In the genomic region with DNA sequence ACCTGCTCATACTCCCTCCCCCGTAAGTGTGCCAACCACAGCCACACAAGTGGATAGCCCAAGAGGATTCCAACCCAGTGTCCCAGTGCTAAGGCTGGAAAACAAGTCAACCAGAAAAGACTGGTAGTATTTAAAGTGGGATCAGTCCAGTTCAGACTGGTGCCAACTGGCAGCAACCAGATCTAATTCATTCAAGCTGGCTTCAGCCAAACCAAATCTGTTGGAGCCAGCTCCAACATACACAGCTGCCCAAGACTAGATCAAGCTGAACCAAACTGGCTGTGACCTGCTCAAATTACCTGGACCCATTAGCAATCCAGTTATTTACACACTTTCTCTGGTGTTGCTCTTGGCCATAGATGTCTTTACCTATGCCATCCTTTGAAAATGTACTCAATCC, we compare ENCODE assay signal across 26 mouse cellular contexts. TPM values are rescaled to one million over a fixed set of nuclear protein-coding genes. Genes with fewer than 3 reads are reported as not detected.
DNase-seq lines count a peak whose midpoint lies in the region; ATAC-seq and TF ChIP-seq lines count a peak whose summit lies in the region.
"Had no signal": no experiment of that assay in that cellular context is flagged by ENCODE, and none has a peak within 500 bp of the region (broad histone marks: within the 10 kb centered on the region; RNA-seq: fewer than 3 reads in every experiment).

No protein-coding gene starts in this region.

- no peak overlapping the region for H3K4me2 ChIP-seq in hindbrain, embryonic 16.5 days (ENCODE audit: low read length)
- no peak overlapping the region for H3K4me2 ChIP-seq in hindbrain, embryonic 11.5 days (replicated peaks; ENCODE audit: low read depth, low read length)
- H3K4me2 ChIP-seq: hindbrain, embryonic 15.5 days; neural tube, embryonic 15.5 days; stomach, embryonic 15.5 days had no signal

- H3K4me3 ChIP-seq in hindbrain, embryonic 16.5 days (ENCODE audit: low read length), result no peak overlapping the region
- no peak overlapping the region for H3K4me3 ChIP-seq in hindbrain, embryonic 11.5 days (ENCODE audit: low read depth, low read length)
- H3K4me3 ChIP-seq: erythroblast, embryonic 14.5 days; heart, embryonic 10.5 days; hindbrain, embryonic 15.5 days; neural tube, embryonic 15.5 days; stomach, embryonic 15.5 days had no signal

- H3K9ac ChIP-seq in hindbrain, embryonic 16.5 days (ENCODE audit: low read depth, low read length), result no peak overlapping the region; the same call in 1 of the 2 replicates
- no peak overlapping the region for H3K9ac ChIP-seq in hindbrain, embryonic 11.5 days (ENCODE audit: low read depth, low read length)
- H3K9ac ChIP-seq: hindbrain, embryonic 15.5 days; neural tube, embryonic 15.5 days; stomach, embryonic 15.5 days had no signal

- peaks cover 2% of the 10 kb centered on the region; the same call in 1 of the 2 replicates for H3K27me3 ChIP-seq in hindbrain, embryonic 16.5 days (replicated peaks; ENCODE audit: control insufficient read depth, insufficient read depth, low read length)
- no peaks in the 10 kb centered on the region for H3K27me3 ChIP-seq in hindbrain, embryonic 11.5 days (ENCODE audit: control insufficient read depth, insufficient read depth, low read length)
- H3K27me3 ChIP-seq: hindbrain, embryonic 15.5 days; stomach, embryonic 15.5 days had no signal

- no peak for TF ChIP-seq CTCF in brain, embryonic 14.5 days (IDR thresholded peaks at IDR 0.05; ENCODE audit: borderline replicate concordance, extremely low read depth, insufficient read depth, insufficient read length)

- 38% methylated on average over 1 of the region's 1 CpGs for WGBS in hindbrain, embryonic 16.5 days
- 86% methylated on average over 1 of the region's 1 CpGs for WGBS in hindbrain, embryonic 11.5 days

- no peaks in the 10 kb centered on the region for H3K36me3 ChIP-seq in hindbrain, embryonic 16.5 days (ENCODE audit: control insufficient read depth, insufficient read depth, low read length)
- no peaks in the 10 kb centered on the region for H3K36me3 ChIP-seq in hindbrain, embryonic 11.5 days (ENCODE audit: control insufficient read depth, insufficient read depth, low read length)
- H3K36me3 ChIP-seq: G1E; heart, embryonic 10.5 days; hindbrain, embryonic 15.5 days; neural tube, embryonic 15.5 days; stomach, embryonic 15.5 days had no signal

- peak; percentile 24 to 34 for DNase-seq in cerebellum, postnatal 14 days
- no peak for DNase-seq in cerebellum, adult 9-10 months
- DNase-seq in hindbrain, embryonic 11.5 days (ENCODE audit: low spot score), result no peak
- peak; percentile 52 for DNase-seq in ES-CJ7 (ENCODE audit: low read depth, low spot score)
- DNase-seq in brain, embryonic 14.5 days (ENCODE audit: low read depth), result peak; percentile 71
- no peak for DNase-seq in urinary bladder, postnatal 14 days (ENCODE audit: low spot score)
- no peak for DNase-seq in thymus, postnatal 14 days
- DNase-seq: adrenal gland, adult 2 months; cerebellum, adult 11 months; cerebellum, postnatal 36 days; gastrocnemius, postnatal 36 days; lung, postnatal 10 days; midbrain, embryonic 14.5 days; thymus, adult 18-20 months had no signal

- no peak for TF ChIP-seq POLR2A in brain, embryonic 14.5 days (IDR thresholded peaks at IDR 0.05; ENCODE audit: borderline replicate concordance, extremely low read depth, insufficient read depth, insufficient read length, poor library complexity, severe bottlenecking)

- no peak overlapping the region for H3K27ac ChIP-seq in hindbrain, embryonic 16.5 days (ENCODE audit: low read depth, low read length)
- H3K27ac ChIP-seq in hindbrain, embryonic 11.5 days (ENCODE audit: low read depth, low read length), result no peak overlapping the region
- H3K27ac ChIP-seq: heart, embryonic 10.5 days; hindbrain, embryonic 15.5 days; neural tube, embryonic 15.5 days; stomach, embryonic 15.5 days had no signal

- ATAC-seq in hindbrain, embryonic 16.5 days, result peak; percentile 60; the same call in 1 of the 2 replicates
- ATAC-seq in hindbrain, embryonic 11.5 days (ENCODE audit: low FRiP score), result no peak
- ATAC-seq: CD4-positive, CD25-positive, alpha-beta regulatory T cell, adult 4 months; intestine, postnatal 0 days had no signal

- peaks cover 11% of the 10 kb centered on the region for H3K4me1 ChIP-seq in hindbrain, embryonic 16.5 days (ENCODE audit: control insufficient read depth, insufficient read depth, low read depth, low read length)
- peaks cover 4% of the 10 kb centered on the region; the same call in 1 of the 2 replicates for H3K4me1 ChIP-seq in hindbrain, embryonic 11.5 days (replicated peaks; ENCODE audit: control insufficient read depth, insufficient read depth, low read length)
- H3K4me1 ChIP-seq: stomach, embryonic 15.5 days had no signal

- H3K9me3 ChIP-seq in hindbrain, embryonic 16.5 days (ENCODE audit: control insufficient read depth, low read length), result no peaks in the 10 kb centered on the region
- no peaks in the 10 kb centered on the region for H3K9me3 ChIP-seq in hindbrain, embryonic 11.5 days (ENCODE audit: control insufficient read depth, low read length)
- H3K9me3 ChIP-seq: G1E; heart, embryonic 10.5 days; hindbrain, embryonic 15.5 days; neural tube, embryonic 15.5 days; stomach, embryonic 15.5 days had no signal

RNA-seq across cellular contexts. Expression of gene 3100002H09Rik, which starts 16.2 kb away (rescaled TPM):
- polyA plus RNA-seq in hindbrain, embryonic 16.5 days (2015; fragmentation: Nextera tagmentation; extraction: Ambion mirVana), result 0.36 and 0.49 TPM in 2 replicates
- 0.40 and 0.53 TPM in 2 replicates for polyA plus RNA-seq in hindbrain, embryonic 11.5 days (2014; fragmentation: Nextera tagmentation; extraction: Ambion mirVana)
- polyA plus RNA-seq in brain, embryonic 14.5 days (2012; rRNA removed), result 0.08 and 0.36 TPM in 2 replicates
- polyA plus RNA-seq: adrenal gland, adult 2 months; CD4-positive, CD25-positive, alpha-beta regulatory T cell, adult 4 months; erythroblast, embryonic 14.5 days; G1E; heart, postnatal 0 days; intestine, postnatal 0 days; limb, embryonic 14.5 days; liver, embryonic 16.5 days; stomach, embryonic 15.5 days had no signal

RNA-seq across cellular contexts. Expression of gene Pou3f1, which starts 29.8 kb away (rescaled TPM):
- 3.0 and 6.7 TPM in 2 replicates for polyA plus RNA-seq in hindbrain, embryonic 16.5 days (2015; fragmentation: Nextera tagmentation; extraction: Ambion mirVana)
- polyA plus RNA-seq in hindbrain, embryonic 11.5 days (2014; fragmentation: Nextera tagmentation; extraction: Ambion mirVana), result 17.4 and 18.8 TPM in 2 replicates
- 21.3 and 23.1 TPM in 2 replicates for polyA plus RNA-seq in brain, embryonic 14.5 days (2012; rRNA removed)
- polyA plus RNA-seq: CD4-positive, CD25-positive, alpha-beta regulatory T cell, adult 4 months; G1E; intestine, postnatal 0 days; liver, embryonic 16.5 days had no signal

Comparison
In these comparisons a context has a peak if more than half of its experiments do, and no peak if none do; other contexts are left out.
1. DNase-seq: peak in cerebellum, postnatal 14 days (2 of 2), ES-CJ7 (single experiment) and brain, embryonic 14.5 days (single experiment); none in cerebellum, adult 9-10 months (single experiment), hindbrain, embryonic 11.5 days (single experiment), urinary bladder, postnatal 14 days (single experiment) and thymus, postnatal 14 days (single experiment).